Mouse (Mus musculus): ENCODE measurements around the gene Nlrx1.

DNA sequence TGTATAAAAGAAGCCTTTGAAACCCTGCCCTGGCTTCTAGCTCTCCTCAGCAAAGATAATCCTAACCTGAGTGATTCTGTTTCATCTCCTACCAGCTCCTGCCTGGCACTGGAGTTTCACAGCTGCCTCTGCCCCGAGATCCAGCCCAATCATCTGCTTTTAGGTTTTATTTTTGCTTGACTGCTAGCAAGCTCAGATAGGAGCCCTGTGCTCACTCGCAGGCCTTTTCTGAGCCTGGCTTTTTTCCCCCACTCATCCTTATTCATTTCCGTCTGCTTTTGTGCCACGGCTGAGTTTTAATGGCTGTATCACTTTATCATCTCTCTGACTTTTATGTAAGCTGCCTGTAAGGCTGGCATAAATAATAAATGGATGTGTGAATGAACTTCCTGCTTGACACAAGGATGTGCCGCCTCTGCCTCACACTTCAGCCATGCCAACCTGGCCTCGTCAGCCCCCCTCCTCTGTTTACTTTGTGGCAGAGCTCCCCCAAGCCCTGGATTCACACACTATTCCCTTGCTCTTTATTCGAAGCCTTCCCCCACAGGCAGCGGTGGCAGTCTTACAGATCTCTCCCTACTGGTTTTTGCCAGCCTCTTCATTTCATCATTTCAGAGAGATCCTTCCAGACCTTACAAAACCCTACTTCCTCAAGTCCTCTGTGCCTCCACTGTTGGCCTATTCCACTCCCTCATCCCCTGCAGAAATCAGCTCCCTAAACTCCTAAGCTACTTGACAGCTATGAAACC, 1.7 kb downstream of the Nlrx1 start:
- TF ChIP-seq CTCF (IDR thresholded peaks at IDR 0.05; ENCODE audit: low read depth, low read length) (no peak), POLR2A (IDR thresholded peaks at IDR 0.05; ENCODE audit: borderline replicate concordance, low read depth, low read length) (no peak)

Data from bone marrow macrophage, adult 2 months (primary cell).